24 mouse cellular contexts compared by ENCODE assay signal in the genomic region with DNA sequence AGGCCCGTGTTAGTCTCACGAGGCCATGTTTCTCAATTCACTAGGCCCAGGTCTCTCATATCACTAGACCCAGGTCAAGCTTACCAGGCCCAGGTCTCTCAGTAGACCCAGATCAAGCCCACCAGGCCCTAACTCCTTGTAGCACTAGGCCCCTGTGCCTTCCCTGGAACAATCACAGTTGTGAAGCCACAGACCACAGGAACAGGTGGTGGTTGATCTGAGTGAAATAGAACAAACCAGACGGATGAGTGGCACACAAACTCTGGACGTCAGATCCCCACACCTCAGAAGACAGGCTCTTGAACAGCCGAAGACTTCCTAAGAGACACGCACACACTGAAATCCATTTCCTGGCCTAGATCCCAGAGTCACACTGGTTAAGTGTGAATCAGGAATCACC. TPM values are rescaled to one million over a fixed set of nuclear protein-coding genes. Genes with fewer than 3 reads are reported as not detected.
A peak's percentile ranks its signal among the peaks of the same experiment; 100 is the strongest.
DNase-seq lines count a peak whose midpoint lies in the region; ATAC-seq lines count a peak whose summit lies in the region.
"Had no signal": no experiment of that assay in that cellular context is flagged by ENCODE, and none has a peak within 500 bp of the region (broad histone marks: within the 10 kb centered on the region; RNA-seq: fewer than 3 reads in every experiment).

No protein-coding gene starts in this region.

- 88% methylated on average over 6 of the region's 6 CpGs for WGBS in hindbrain, embryonic 10.5 days
- 91% methylated on average over 6 of the region's 6 CpGs for WGBS in hindbrain, embryonic 11.5 days

- H3K9me3 ChIP-seq in hindbrain, embryonic 10.5 days, result no peaks in the 10 kb centered on the region
- H3K9me3 ChIP-seq in hindbrain, embryonic 11.5 days (ENCODE audit: control insufficient read depth, low read length), result no peaks in the 10 kb centered on the region
- H3K9me3 ChIP-seq: G1E; hindbrain, embryonic 12.5 days; neural tube, embryonic 15.5 days had no signal

- H3K27me3 ChIP-seq in hindbrain, embryonic 10.5 days (ENCODE audit: insufficient read depth, poor library complexity, severe bottlenecking), result no peaks in the 10 kb centered on the region
- H3K27me3 ChIP-seq in hindbrain, embryonic 11.5 days (ENCODE audit: control insufficient read depth, insufficient read depth, low read length), result no peaks in the 10 kb centered on the region
- H3K27me3 ChIP-seq: hindbrain, embryonic 12.5 days; neural tube, embryonic 15.5 days had no signal

- no peak overlapping the region for H3K4me2 ChIP-seq in hindbrain, embryonic 11.5 days (replicated peaks; ENCODE audit: low read depth, low read length)
- H3K4me2 ChIP-seq: hindbrain, embryonic 12.5 days had no signal

- peak overlapping the region; percentile 81 for H3K27ac ChIP-seq in hindbrain, embryonic 10.5 days
- no peak overlapping the region for H3K27ac ChIP-seq in hindbrain, embryonic 11.5 days (ENCODE audit: low read depth, low read length)
- H3K27ac ChIP-seq: gastrocnemius, adult 2 months; heart, adult 2 months; hindbrain, embryonic 12.5 days; layer of hippocampus, adult 2 months; neural tube, embryonic 15.5 days had no signal

- no peak for DNase-seq in hindbrain, embryonic 10.5 days (ENCODE audit: low spot score)
- DNase-seq in hindbrain, embryonic 11.5 days (ENCODE audit: low spot score), result no peak
- peak; percentile 58 for DNase-seq in 416B (ENCODE audit: low read depth)
- DNase-seq in NIH3T3 (ENCODE audit: low read depth), result peak; percentile 39
- no peak for DNase-seq in gastrocnemius, adult 8-10 months (ENCODE audit: low spot score in 2 of 2)
- no peak for DNase-seq in right cerebral cortex, postnatal 36 days (ENCODE audit: low spot score in 2 of 2)
- DNase-seq: adrenal gland, adult 8-10 months; gastrocnemius, adult 2 months; heart, adult 2 months; kidney, postnatal 10 days; retina, postnatal 1 day; thymus, postnatal 14 days had no signal

- peaks cover 29% of the 10 kb centered on the region for H3K4me1 ChIP-seq in hindbrain, embryonic 10.5 days (replicated peaks)
- H3K4me1 ChIP-seq in hindbrain, embryonic 11.5 days (replicated peaks; ENCODE audit: control insufficient read depth, insufficient read depth, low read length), result peaks cover 3% of the 10 kb centered on the region; the same call in 1 of the 2 replicates

- H3K9ac ChIP-seq in hindbrain, embryonic 11.5 days (ENCODE audit: low read depth, low read length), result no peak overlapping the region
- H3K9ac ChIP-seq: hindbrain, embryonic 12.5 days; neural tube, embryonic 15.5 days had no signal

- H3K4me3 ChIP-seq in hindbrain, embryonic 10.5 days, result no peak overlapping the region
- no peak overlapping the region for H3K4me3 ChIP-seq in hindbrain, embryonic 11.5 days (ENCODE audit: low read depth, low read length)
- H3K4me3 ChIP-seq: gastrocnemius, adult 2 months; heart, adult 2 months; hindbrain, embryonic 12.5 days; layer of hippocampus, adult 2 months; neural tube, embryonic 15.5 days had no signal

- no peak for ATAC-seq in hindbrain, embryonic 11.5 days (ENCODE audit: low FRiP score)
- 0 out of 2 replicates have a peak, but pooled peaks have one; percentile 24 for ATAC-seq in megakaryocyte progenitor cell, adult 5-6 weeks (replicated peaks; ENCODE audit: poor library complexity)
- ATAC-seq: intestine, embryonic 16.5 days; lung, postnatal 0 days had no signal

- no peaks in the 10 kb centered on the region for H3K36me3 ChIP-seq in hindbrain, embryonic 10.5 days
- H3K36me3 ChIP-seq in hindbrain, embryonic 11.5 days (ENCODE audit: control insufficient read depth, insufficient read depth, low read length), result no peaks in the 10 kb centered on the region
- H3K36me3 ChIP-seq: G1E; hindbrain, embryonic 12.5 days; neural tube, embryonic 15.5 days had no signal

RNA-seq across cellular contexts. Expression of gene Il2rb, which starts 15.7 kb away (rescaled TPM):
- polyA plus RNA-seq in hindbrain, embryonic 10.5 days (2016; fragmentation: Nextera tagmentation; extraction: Ambion mirVana), result not detected in 2 replicates
- not detected in 2 replicates for polyA plus RNA-seq in hindbrain, embryonic 11.5 days (2014; fragmentation: Nextera tagmentation; extraction: Ambion mirVana)
- 0.54 TPM in 2 replicates for total RNA-seq in megakaryocyte progenitor cell, adult 5-6 weeks (2015)
- total RNA-seq in megakaryocyte progenitor cell, adult 5-6 weeks (2017), result 0.04 and 0.10 TPM in 2 replicates
- not detected for total RNA-seq in gastrocnemius, adult 8-10 months (2022)
- total RNA-seq: gastrocnemius, adult 2 months had no signal
- polyA plus RNA-seq: G1E had no signal

RNA-seq across cellular contexts. Expression of gene C1qtnf6, which starts 20.5 kb away (rescaled TPM):
- 9.8 and 9.9 TPM in 2 replicates for polyA plus RNA-seq in hindbrain, embryonic 10.5 days (2016; fragmentation: Nextera tagmentation; extraction: Ambion mirVana)
- 11.8 and 12.4 TPM in 2 replicates for polyA plus RNA-seq in hindbrain, embryonic 11.5 days (2014; fragmentation: Nextera tagmentation; extraction: Ambion mirVana)
- total RNA-seq in megakaryocyte progenitor cell, adult 5-6 weeks (2015), result 4.8 and 5.3 TPM in 2 replicates
- 0.30 and 0.46 TPM in 2 replicates for total RNA-seq in megakaryocyte progenitor cell, adult 5-6 weeks (2017)
- total RNA-seq in gastrocnemius, adult 8-10 months (2022), result 1 to 10 TPM in 3 of 4 experiments, under 1 TPM in 1; 0.82 to 2.9 (median 1.6) TPM
- polyA plus RNA-seq: G1E had no signal

RNA-seq across cellular contexts. Expression of gene Sstr3, which starts 33.7 kb away (rescaled TPM):
- 0.04 and 0.22 TPM in 2 replicates for polyA plus RNA-seq in hindbrain, embryonic 10.5 days (2016; fragmentation: Nextera tagmentation; extraction: Ambion mirVana)
- 0.10 and 0.22 TPM in 2 replicates for polyA plus RNA-seq in hindbrain, embryonic 11.5 days (2014; fragmentation: Nextera tagmentation; extraction: Ambion mirVana)
- total RNA-seq in megakaryocyte progenitor cell, adult 5-6 weeks (2015), result not detected in 2 replicates
- total RNA-seq in megakaryocyte progenitor cell, adult 5-6 weeks (2017), result not detected in 2 replicates
- not detected for total RNA-seq in gastrocnemius, adult 8-10 months (2022)
- total RNA-seq: heart, adult 2 months had no signal
- polyA plus RNA-seq: embryonic facial prominence, embryonic 11.5 days; G1E; heart, adult 2 months; heart, embryonic 16.5 days; liver, adult 2 months had no signal

RNA-seq across cellular contexts. Expression of gene Tmprss6, which starts 42.3 kb away (rescaled TPM):
- polyA plus RNA-seq in hindbrain, embryonic 10.5 days (2016; fragmentation: Nextera tagmentation; extraction: Ambion mirVana), result not detected in 2 replicates
- polyA plus RNA-seq in hindbrain, embryonic 11.5 days (2014; fragmentation: Nextera tagmentation; extraction: Ambion mirVana), result 0.05 and 0.24 TPM in 2 replicates
- not detected in 2 replicates for total RNA-seq in megakaryocyte progenitor cell, adult 5-6 weeks (2015)
- total RNA-seq in megakaryocyte progenitor cell, adult 5-6 weeks (2017), result not detected in 2 replicates
- under 1 TPM in 1 of 4 experiments, not detected in 3; 0.11 TPM for total RNA-seq in gastrocnemius, adult 8-10 months (2022)
- total RNA-seq: gastrocnemius, adult 2 months; heart, adult 2 months; left cerebral cortex, postnatal 4 days; monocyte, adult 5-6 weeks had no signal
- polyA plus RNA-seq: G1E; heart, adult 2 months had no signal

Comparison
In these comparisons a context has a peak if more than half of its experiments do, and no peak if none do; other contexts are left out.
1. DNase-seq: peak in 416B (single experiment) and NIH3T3 (single experiment); none in hindbrain, embryonic 10.5 days (single experiment), hindbrain, embryonic 11.5 days (single experiment), gastrocnemius, adult 8-10 months (0 of 2) and right cerebral cortex, postnatal 36 days (0 of 2).